Comparison of ENCODE assay signal across 8 mouse cellular contexts in the genomic region with DNA sequence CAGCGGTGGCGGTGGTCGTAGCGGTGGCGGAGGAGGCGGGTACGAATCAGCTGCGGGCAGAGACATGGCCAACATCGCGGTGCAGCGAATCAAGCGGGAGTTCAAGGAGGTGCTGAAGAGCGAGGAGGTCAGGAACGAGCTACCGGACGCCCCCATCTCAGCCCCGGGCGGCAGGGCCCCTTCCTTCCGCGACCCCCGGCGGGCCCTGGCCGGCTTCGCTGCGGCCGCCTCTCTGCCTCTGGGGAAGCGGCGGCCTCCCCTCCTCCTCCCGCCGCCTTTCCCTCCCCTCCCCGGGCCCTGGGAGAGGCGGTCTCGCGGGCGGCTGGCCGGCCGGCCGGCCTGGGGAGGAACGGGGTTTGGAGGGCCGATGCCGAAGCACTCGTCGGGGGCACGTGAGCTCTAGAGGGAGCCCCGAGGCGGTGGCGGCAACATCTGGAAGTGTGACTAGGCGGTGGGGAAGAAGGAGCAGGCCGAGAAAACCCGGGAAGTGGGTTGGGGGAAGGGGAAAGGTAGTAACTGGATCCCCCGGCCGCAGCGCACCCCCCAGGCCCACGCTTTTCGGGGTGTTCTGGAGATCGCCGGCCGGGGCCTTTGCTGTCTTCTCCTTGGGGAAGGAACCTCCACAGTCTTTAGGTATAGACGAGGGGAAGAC. TPM values are rescaled to one million over a fixed set of nuclear protein-coding genes. Genes with fewer than 3 reads are reported as not detected.
DNase-seq lines count a peak whose midpoint lies in the region; ATAC-seq lines count a peak whose summit lies in the region.

No protein-coding gene starts in this region.

- H3K27ac ChIP-seq in forebrain, embryonic 14.5 days (ENCODE audit: low read depth, low read length): peak overlapping the region; percentile 99
- peak overlapping the region; percentile 99 for H3K27ac ChIP-seq in kidney, embryonic 16.5 days (ENCODE audit: low read length)
- peak overlapping the region; percentile 99 for H3K27ac ChIP-seq in lung, embryonic 15.5 days
- peak overlapping the region; percentile 97 for H3K27ac ChIP-seq in neural tube, embryonic 14.5 days (ENCODE audit: low read depth, low read length)

- no peaks in the 10 kb centered on the region for H3K27me3 ChIP-seq in forebrain, embryonic 14.5 days (replicated peaks; ENCODE audit: control insufficient read depth, insufficient read depth, low read length)
- no peaks in the 10 kb centered on the region for H3K27me3 ChIP-seq in kidney, embryonic 16.5 days (ENCODE audit: insufficient read depth, low read length)
- no peaks in the 10 kb centered on the region for H3K27me3 ChIP-seq in lung, embryonic 15.5 days
- H3K27me3 ChIP-seq in neural tube, embryonic 14.5 days (ENCODE audit: control insufficient read depth, insufficient read depth, low read length): no peaks in the 10 kb centered on the region; the same call in 1 of the 2 replicates

- peak overlapping the region; percentile 95 for H3K9ac ChIP-seq in forebrain, embryonic 14.5 days (ENCODE audit: low read length)
- peak overlapping the region; percentile 95 for H3K9ac ChIP-seq in kidney, embryonic 16.5 days (replicated peaks; ENCODE audit: low read length)
- H3K9ac ChIP-seq in lung, embryonic 15.5 days: peak overlapping the region; percentile 99
- H3K9ac ChIP-seq in neural tube, embryonic 14.5 days (replicated peaks; ENCODE audit: low read depth, low read length): peak overlapping the region; percentile 92

- DNase-seq in right cerebral cortex, adult 18-20 months: peak; percentile 20
- DNase-seq in right cerebral cortex, postnatal 25 days: no peak
- peak; percentile 28 to 46 for DNase-seq in adrenal gland, postnatal 4 days (ENCODE audit: low spot score in 2 of 2)
- DNase-seq in forebrain, embryonic 14.5 days (ENCODE audit: low spot score): peak; percentile 67
- no peak for DNase-seq in natural killer cell, adult 2 months (ENCODE audit: low spot score in 2 of 2)

- peak overlapping the region; percentile 93 for H3K4me3 ChIP-seq in forebrain, embryonic 14.5 days (ENCODE audit: low read depth, low read length)
- H3K4me3 ChIP-seq in kidney, embryonic 16.5 days (ENCODE audit: low read length): peak overlapping the region; percentile 95
- H3K4me3 ChIP-seq in lung, embryonic 15.5 days: peak overlapping the region; percentile 92
- peak overlapping the region; percentile 99 for H3K4me3 ChIP-seq in neural tube, embryonic 14.5 days (ENCODE audit: low read depth, low read length)

- no peaks in the 10 kb centered on the region for H3K9me3 ChIP-seq in forebrain, embryonic 14.5 days (replicated peaks; ENCODE audit: control insufficient read depth, low read length)
- no peaks in the 10 kb centered on the region for H3K9me3 ChIP-seq in kidney, embryonic 16.5 days (ENCODE audit: low read length)
- no peaks in the 10 kb centered on the region for H3K9me3 ChIP-seq in lung, embryonic 15.5 days
- H3K9me3 ChIP-seq in neural tube, embryonic 14.5 days (ENCODE audit: control insufficient read depth, low read length): no peaks in the 10 kb centered on the region

- peak; percentile 66 for ATAC-seq in forebrain, embryonic 14.5 days
- ATAC-seq in kidney, embryonic 16.5 days (ENCODE audit: low FRiP score, low TSS enrichment): peak; percentile 77
- ATAC-seq in lung, embryonic 15.5 days (ENCODE audit: borderline replicate concordance, extremely low read depth, low FRiP score, low TSS enrichment): peak; percentile 68
- ATAC-seq in neural tube, embryonic 14.5 days (ENCODE audit: low read depth): peak; percentile 60

- peak overlapping the region; percentile 76 for H3K4me2 ChIP-seq in forebrain, embryonic 14.5 days (ENCODE audit: low read length)
- peak overlapping the region; percentile 67 for H3K4me2 ChIP-seq in kidney, embryonic 16.5 days (replicated peaks; ENCODE audit: low read depth, low read length)
- peak overlapping the region; percentile 65 for H3K4me2 ChIP-seq in lung, embryonic 15.5 days
- H3K4me2 ChIP-seq in neural tube, embryonic 14.5 days (ENCODE audit: low read depth, low read length): peak overlapping the region; percentile 77

- under 1% methylated on average over 45 of the region's 59 CpGs for WGBS in forebrain, embryonic 14.5 days
- 0% methylated on average over 36 of the region's 59 CpGs for WGBS in kidney, embryonic 16.5 days
- WGBS in lung, embryonic 15.5 days: 0% methylated on average over 59 of the region's 59 CpGs
- WGBS in neural tube, embryonic 14.5 days: under 1% methylated on average over 42 of the region's 59 CpGs

- no peaks in the 10 kb centered on the region for H3K36me3 ChIP-seq in forebrain, embryonic 14.5 days (ENCODE audit: control insufficient read depth, insufficient read depth, low read length)
- no peaks in the 10 kb centered on the region for H3K36me3 ChIP-seq in kidney, embryonic 16.5 days (ENCODE audit: insufficient read depth, low read length)
- H3K36me3 ChIP-seq in lung, embryonic 15.5 days: no peaks in the 10 kb centered on the region
- no peaks in the 10 kb centered on the region for H3K36me3 ChIP-seq in neural tube, embryonic 14.5 days (ENCODE audit: control insufficient read depth, insufficient read depth, low read length)

- H3K4me1 ChIP-seq in forebrain, embryonic 14.5 days (ENCODE audit: control insufficient read depth, insufficient read depth, low read length): peaks cover 13% of the 10 kb centered on the region
- peaks cover 21% of the 10 kb centered on the region for H3K4me1 ChIP-seq in kidney, embryonic 16.5 days (ENCODE audit: insufficient read depth, low read length)
- peaks cover 10% of the 10 kb centered on the region for H3K4me1 ChIP-seq in lung, embryonic 15.5 days
- peaks cover 9% of the 10 kb centered on the region for H3K4me1 ChIP-seq in neural tube, embryonic 14.5 days (ENCODE audit: control insufficient read depth, insufficient read depth, low read length)

RNA-seq across cellular contexts. Expression of a gene that starts 0.5 kb away (rescaled TPM):
- 10 to 100 TPM; 84.9 to 85.8 TPM for total RNA-seq in adrenal gland, postnatal 4 days (2021)
- 154 and 165 TPM in 2 replicates for polyA plus RNA-seq in forebrain, embryonic 14.5 days (2014; fragmentation: Nextera tagmentation; extraction: Ambion mirVana)
- polyA plus RNA-seq in kidney, embryonic 16.5 days (2015; fragmentation: Nextera tagmentation; extraction: Ambion mirVana): 158 and 173 TPM in 2 replicates
- 165 and 167 TPM in 2 replicates for polyA plus RNA-seq in lung, embryonic 15.5 days (2015; fragmentation: Nextera tagmentation; extraction: Ambion mirVana)
- 143 and 179 TPM in 2 replicates for polyA plus RNA-seq in neural tube, embryonic 14.5 days (2014; fragmentation: Nextera tagmentation; extraction: Ambion mirVana)

RNA-seq across cellular contexts. Expression of a gene that starts 0.6 kb away (rescaled TPM):
- total RNA-seq in adrenal gland, postnatal 4 days (2021): 100 to 1,000 TPM; 115 to 117 TPM
- 199 and 205 TPM in 2 replicates for polyA plus RNA-seq in forebrain, embryonic 14.5 days (2014; fragmentation: Nextera tagmentation; extraction: Ambion mirVana)
- polyA plus RNA-seq in kidney, embryonic 16.5 days (2015; fragmentation: Nextera tagmentation; extraction: Ambion mirVana): 101 and 106 TPM in 2 replicates
- polyA plus RNA-seq in lung, embryonic 15.5 days (2015; fragmentation: Nextera tagmentation; extraction: Ambion mirVana): 99.4 and 108 TPM in 2 replicates
- 228 and 230 TPM in 2 replicates for polyA plus RNA-seq in neural tube, embryonic 14.5 days (2014; fragmentation: Nextera tagmentation; extraction: Ambion mirVana)

RNA-seq across cellular contexts. Expression of a gene that starts 44.9 kb away (rescaled TPM):
- total RNA-seq in adrenal gland, postnatal 4 days (2021): not detected
- polyA plus RNA-seq in forebrain, embryonic 14.5 days (2014; fragmentation: Nextera tagmentation; extraction: Ambion mirVana): not detected in 2 replicates
- polyA plus RNA-seq in kidney, embryonic 16.5 days (2015; fragmentation: Nextera tagmentation; extraction: Ambion mirVana): not detected in 2 replicates
- polyA plus RNA-seq in lung, embryonic 15.5 days (2015; fragmentation: Nextera tagmentation; extraction: Ambion mirVana): not detected in 2 replicates
- not detected in 2 replicates for polyA plus RNA-seq in neural tube, embryonic 14.5 days (2014; fragmentation: Nextera tagmentation; extraction: Ambion mirVana)

Comparison
In these comparisons a context has a peak if more than half of its experiments do, and no peak if none do; other contexts are left out.
1. DNase-seq: peak in right cerebral cortex, adult 18-20 months (single experiment), adrenal gland, postnatal 4 days (2 of 2) and forebrain, embryonic 14.5 days (single experiment); none in right cerebral cortex, postnatal 25 days (single experiment) and natural killer cell, adult 2 months (0 of 2).
2. Peak in every context shown above with its lines, with median percentiles within 50 percentile points of each other: ATAC-seq, H3K27ac ChIP-seq, H3K4me2 ChIP-seq, H3K4me3 ChIP-seq and H3K9ac ChIP-seq.